Mouse (Mus musculus) liver, postnatal 0 days (tissue): ENCODE measurements around the gene Htr6. TPM values are rescaled to one million over a fixed set of nuclear protein-coding genes. Genes with fewer than 3 reads are reported as not detected.

Experiments used
- ATAC-seq: fragments of 200-750 bp; cut with Nextera tagmentation; 2 replicates; pipeline ENCODE4 v1.8.0; 2017; ENCODE audit warnings: mild to moderate bottlenecking, moderate library complexity
- DNase-seq: peaks from one replicate; pipeline ENCODE4 v3.0.0-alpha.2; 2016
- H3K27ac ChIP-seq: fragments of 300-500 bp; sonication (generic); 2 replicates; pipeline ENCODE4 v1.5.1; 2014; ENCODE audit warnings: antibody characterized with exemption, moderate library complexity, mild to moderate bottlenecking, low read depth
- H3K27me3 ChIP-seq: fragments of 300-500 bp; sonication (generic); 2 replicates; pipeline ENCODE4 v1.6.1; 2014; ENCODE audit warnings: low read length, control low read depth, mixed read lengths; ENCODE audit not compliant: insufficient read depth
- H3K36me3 ChIP-seq: fragments of 300-500 bp; sonication (generic); replicated peaks from 2 replicates; pipeline ENCODE4 v1.6.1; 2014; ENCODE audit warnings: mild to moderate bottlenecking, control low read depth, low read length, moderate library complexity, mixed read lengths; ENCODE audit not compliant: insufficient read depth
- H3K4me1 ChIP-seq: fragments of 300-500 bp; sonication (generic); 2 replicates; pipeline ENCODE4 v1.6.1; 2014; ENCODE audit warnings: antibody characterized with exemption, mild to moderate bottlenecking, control low read depth; ENCODE audit not compliant: insufficient read depth
- H3K4me2 ChIP-seq: fragments of 300-500 bp; sonication (generic); 2 replicates; pipeline ENCODE4 v1.6.1; 2014; ENCODE audit warnings: low read depth, mild to moderate bottlenecking, low read length, moderate library complexity, mixed read lengths
- H3K4me3 ChIP-seq: fragments of 300-500 bp; sonication (generic); 2 replicates; pipeline ENCODE4 v1.5.1; 2014; ENCODE audit warnings: low read depth, low read length
- H3K9ac ChIP-seq: fragments of 300-500 bp; sonication (generic); replicated peaks from 2 replicates; pipeline ENCODE4 v1.6.1; 2014; ENCODE audit warnings: mild to moderate bottlenecking, moderate library complexity
- H3K9me3 ChIP-seq: fragments of 300-500 bp; sonication (generic); 2 replicates; pipeline ENCODE4 v1.6.1; 2016; ENCODE audit warnings: mild to moderate bottlenecking, control low read depth, low read length, mixed read lengths
- CTCF ChIP-seq: sonication (generic); IDR thresholded peaks from 2 replicates; pipeline ENCODE4 v1.5.1; 2016; ENCODE audit warnings: antibody characterized with exemption, low read depth
- EP300 ChIP-seq: IDR thresholded peaks from 2 replicates; pipeline ENCODE4 v1.6.1; 2016; ENCODE audit warnings: antibody characterized with exemption, low read depth, mild to moderate bottlenecking
- WGBS: fragments of 180-500 bp; shearing (Covaris S2); extraction: QIAGEN DNeasy Blood & Tissue Kit; methylation state at CpG from one replicate; pipeline ENCODE4 v1.1.7; 2014; ENCODE audit not compliant: insufficient replicate concordance; 5-methylcytosine and 5-hydroxymethylcytosine counted together
- polyA plus RNA-seq: library from polyadenylated mRNA; unstranded; fragments of >200 nt; fragmentation: Nextera tagmentation; extraction: Ambion mirVana; gene quantifications from 2 replicates; pipeline ENCODE4 v1.2.1, GENCODE M21; 2015

Gene Htr6
- polyA plus RNA-seq, 1 experiment from 2014 or later = not detected

- no peak for DNase-seq
- Histone ChIP-seq H3K4me1 (no peaks in the 10 kb centered on the region), H3K4me3 (no peak overlapping the region), H3K4me2 (no peak overlapping the region), H3K27ac (no peak overlapping the region), H3K9me3 (no peaks in the 10 kb centered on the region), H3K27me3 (no peaks in the 10 kb centered on the region), H3K36me3 (peaks cover 11% of the 10 kb centered on the region; the same call in 1 of the 2 replicates), H3K9ac (no peak overlapping the region)
- no peak for TF ChIP-seq EP300
- no peak for TF ChIP-seq CTCF
- no peak for ATAC-seq
- 83% methylated on average over 3 of the region's 3 CpGs for WGBS
Observed at GRCm38 (mm10) chr4:139035799-139036198, 39.6 kb downstream of the Htr6 start.

- 85% methylated on average over 3 of the region's 3 CpGs for WGBS
- no peaks in the 10 kb centered on the region for H3K9me3 ChIP-seq
- ATAC-seq = no peak
Observed at GRCm38 (mm10) chr4:139034942-139035341, 40.4 kb downstream of the Htr6 start.

GRCm38 (mm10) chr4:139034540-139034939 lies 40.8 kb downstream of the Htr6 start:
- H3K4me2 ChIP-seq = no peak overlapping the region
- H3K36me3 ChIP-seq = peaks cover 14% of the 10 kb centered on the region; the same call in 1 of the 2 replicates
- H3K27me3 ChIP-seq = no peaks in the 10 kb centered on the region
- no peak overlapping the region for H3K4me3 ChIP-seq
- no peaks in the 10 kb centered on the region for H3K4me1 ChIP-seq
- H3K27ac ChIP-seq = no peak overlapping the region
- DNase-seq (no peak), ATAC-seq (no peak)
- WGBS = 53% methylated on average over 4 of the region's 4 CpGs
- H3K9me3 ChIP-seq = no peaks in the 10 kb centered on the region
- TF ChIP-seq CTCF (no peak), EP300 (no peak)
- no peak overlapping the region for H3K9ac ChIP-seq

More at GRCm38 (mm10) chr4:139034942-139035341, 40.4 kb downstream of the Htr6 start:
- H3K4me3 ChIP-seq = no peak overlapping the region
- H3K4me2 ChIP-seq = no peak overlapping the region
- no peak for TF ChIP-seq CTCF
- no peak for TF ChIP-seq EP300
- no peak overlapping the region for H3K9ac ChIP-seq
- no peaks in the 10 kb centered on the region for H3K27me3 ChIP-seq
- H3K27ac ChIP-seq = no peak overlapping the region
- H3K4me1 ChIP-seq = no peaks in the 10 kb centered on the region
- DNase-seq = no peak
- H3K36me3 ChIP-seq = peaks cover 11% of the 10 kb centered on the region; the same call in 1 of the 2 replicates

- H3K4me2 ChIP-seq = no peak overlapping the region
- H3K9ac ChIP-seq = no peak overlapping the region
- no peaks in the 10 kb centered on the region for H3K27me3 ChIP-seq
- 79% methylated on average over 8 of the region's 8 CpGs for WGBS
- no peak for DNase-seq
- H3K4me3 ChIP-seq = no peak overlapping the region
- no peak for TF ChIP-seq CTCF
- TF ChIP-seq EP300 = no peak
- no peaks in the 10 kb centered on the region for H3K4me1 ChIP-seq
- ATAC-seq = no peak
- peaks cover 17% of the 10 kb centered on the region; the same call in 1 of the 2 replicates for H3K36me3 ChIP-seq
- H3K9me3 ChIP-seq = no peaks in the 10 kb centered on the region
- no peak overlapping the region for H3K27ac ChIP-seq
Observed at GRCm38 (mm10) chr4:139034010-139034367, 41.4 kb downstream of the Htr6 start.

GRCm38 (mm10) chr4:139033263-139034009 lies 41.9 kb downstream of the Htr6 start:
- ATAC-seq (no peak), DNase-seq (no peak)
- Histone ChIP-seq H3K9ac (no peak overlapping the region), H3K9me3 (no peaks in the 10 kb centered on the region), H3K4me1 (no peaks in the 10 kb centered on the region), H3K27me3 (no peaks in the 10 kb centered on the region), H3K27ac (no peak overlapping the region), H3K4me3 (no peak overlapping the region), H3K36me3 (peaks cover 17% of the 10 kb centered on the region; the same call in 1 of the 2 replicates), H3K4me2 (no peak overlapping the region)
- 80% methylated on average over 11 of the region's 11 CpGs for WGBS
- TF ChIP-seq CTCF = no peak
- TF ChIP-seq EP300 = no peak

GRCm38 (mm10) chr4:139032521-139032920 lies 42.8 kb downstream of the Htr6 start:
- TF ChIP-seq EP300 = no peak
- Histone ChIP-seq H3K4me1 (no peaks in the 10 kb centered on the region), H3K9me3 (no peaks in the 10 kb centered on the region), H3K4me3 (no peak overlapping the region), H3K4me2 (no peak overlapping the region), H3K36me3 (peaks cover 17% of the 10 kb centered on the region; the same call in 1 of the 2 replicates), H3K27ac (no peak overlapping the region), H3K9ac (no peak overlapping the region), H3K27me3 (no peaks in the 10 kb centered on the region)
- ATAC-seq (no peak), DNase-seq (no peak)
- 80% methylated on average over 12 of the region's 12 CpGs for WGBS
